Mouse (Mus musculus) cerebellum, adult 11 months (tissue): Measurements from ENCODE around the gene Stmn1.

Experiments
- DNase-seq: peaks from one replicate; pipeline ENCODE4 v3.0.0; 2022

The Stmn1 gene

GRCm38 (mm10) chr4:134468215-134468575, at the start of gene Stmn1:
Stmn1 (plus strand) TSS chr4:134468320.
- DNase-seq: peak; percentile 96

DNA sequence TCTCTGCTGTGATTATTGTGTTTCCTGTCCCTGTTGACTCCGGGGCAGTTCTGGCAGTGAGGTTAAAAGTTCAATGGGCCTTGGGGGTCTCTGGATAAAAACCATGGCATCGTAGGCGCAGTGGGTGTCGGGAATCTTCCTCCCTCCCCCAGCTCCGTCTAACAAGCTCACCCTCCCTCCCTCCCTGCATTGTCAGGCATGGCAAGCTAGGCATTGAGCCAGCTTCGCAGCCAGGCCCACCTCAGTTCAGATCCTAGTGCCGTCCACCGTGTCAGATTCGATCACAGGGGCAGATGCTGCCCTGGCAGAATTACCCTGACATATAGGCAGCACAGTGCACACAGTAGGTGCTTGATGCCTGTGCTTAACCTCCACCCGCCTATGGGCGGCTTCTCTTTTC, 46.1 kb upstream of the Stmn1 start:
- DNase-seq: no peak

DNA sequence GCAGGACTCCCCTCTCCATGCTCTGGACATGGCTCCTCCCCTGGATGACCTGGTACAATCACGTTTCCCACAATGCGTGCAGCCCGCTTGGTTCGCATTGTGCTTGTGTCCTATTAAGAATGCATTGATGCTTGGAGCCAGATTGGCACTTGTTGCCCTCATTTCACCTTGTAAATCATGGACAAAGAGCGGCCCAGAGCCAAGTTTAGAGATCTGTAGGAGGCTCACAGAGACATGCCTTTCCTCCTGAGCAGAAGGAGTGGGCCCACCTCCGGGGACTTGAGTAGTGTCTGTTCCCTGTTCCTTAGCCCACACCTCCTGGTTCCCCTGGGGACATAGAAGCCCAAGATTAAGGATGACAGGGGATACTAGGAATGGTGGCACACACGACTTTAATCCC, 44.2 kb upstream of the Stmn1 start:
- no peak for DNase-seq

GRCm38 (mm10) chr4:134425088-134425487, 43.0 kb upstream of the Stmn1 start:
- DNase-seq: no peak

DNA sequence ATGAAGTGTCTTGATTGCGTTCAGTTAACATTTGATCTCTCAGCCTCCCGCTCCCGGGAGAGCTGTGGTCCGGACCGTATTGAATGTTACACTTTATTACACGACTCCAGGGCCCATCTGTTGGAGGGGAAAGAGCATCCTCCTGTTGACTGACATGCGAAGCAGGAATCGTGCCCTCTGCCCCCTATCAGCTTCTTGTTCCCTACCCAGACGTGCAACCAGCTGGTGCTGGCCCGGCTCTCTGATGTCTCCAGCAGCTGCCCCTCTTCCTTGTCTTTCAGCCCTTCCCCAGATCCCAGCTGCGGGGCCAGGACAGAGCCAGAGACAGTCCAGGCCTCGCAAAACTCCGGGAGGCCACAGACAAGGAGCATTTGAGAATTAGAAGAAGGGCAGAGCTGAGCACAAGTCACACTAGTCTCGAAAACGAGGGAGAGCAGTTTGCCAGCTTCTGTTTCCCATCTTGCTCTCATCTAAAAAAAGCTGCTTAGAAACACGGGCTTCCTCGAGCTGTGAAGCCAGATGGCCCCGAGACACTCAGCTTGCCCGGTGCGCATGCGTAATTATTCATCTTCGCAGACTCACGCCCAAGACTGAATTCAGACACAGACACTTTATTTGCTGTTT, 37.6 kb upstream of the Stmn1 start:
- DNase-seq: peak; percentile 81

- peak; percentile 44 for DNase-seq
Observed at GRCm38 (mm10) chr4:134432686-134433360, 35.3 kb upstream of the Stmn1 start.

DNA sequence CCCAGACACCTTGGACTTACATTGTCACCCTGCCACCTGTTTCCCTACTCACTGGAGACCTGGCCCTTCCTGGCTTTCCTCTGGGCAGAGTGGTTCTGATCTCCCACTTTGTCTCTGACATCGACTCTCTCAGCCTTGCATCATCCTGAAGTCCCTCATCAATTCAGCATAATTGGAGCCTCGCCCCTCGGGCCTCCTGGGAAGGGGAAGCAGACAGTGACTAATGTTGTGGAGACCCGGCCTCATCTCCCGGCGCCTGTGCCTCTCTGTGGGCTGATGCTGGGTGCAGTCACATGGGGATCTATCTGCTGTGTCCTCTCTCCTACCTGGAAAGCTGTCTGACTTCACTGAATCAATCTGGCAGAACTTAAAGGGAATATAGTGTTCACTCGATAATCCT, 31.9 kb upstream of the Stmn1 start:
- DNase-seq: no peak

GRCm38 (mm10) chr4:134436659-134437058, 31.5 kb upstream of the Stmn1 start:
- DNase-seq: no peak

- DNase-seq: no peak
Observed at GRCm38 (mm10) chr4:134439119-134439518, 29.0 kb upstream of the Stmn1 start.

- no peak for DNase-seq
Observed at GRCm38 (mm10) chr4:134439919-134440318, 28.2 kb upstream of the Stmn1 start.

GRCm38 (mm10) chr4:134442216-134442615, 25.9 kb upstream of the Stmn1 start:
- DNase-seq: no peak

GRCm38 (mm10) chr4:134443589-134443988, 24.5 kb upstream of the Stmn1 start:
- DNase-seq: no peak

- no peak for DNase-seq
Observed at GRCm38 (mm10) chr4:134444949-134445348, 23.2 kb upstream of the Stmn1 start.

DNA sequence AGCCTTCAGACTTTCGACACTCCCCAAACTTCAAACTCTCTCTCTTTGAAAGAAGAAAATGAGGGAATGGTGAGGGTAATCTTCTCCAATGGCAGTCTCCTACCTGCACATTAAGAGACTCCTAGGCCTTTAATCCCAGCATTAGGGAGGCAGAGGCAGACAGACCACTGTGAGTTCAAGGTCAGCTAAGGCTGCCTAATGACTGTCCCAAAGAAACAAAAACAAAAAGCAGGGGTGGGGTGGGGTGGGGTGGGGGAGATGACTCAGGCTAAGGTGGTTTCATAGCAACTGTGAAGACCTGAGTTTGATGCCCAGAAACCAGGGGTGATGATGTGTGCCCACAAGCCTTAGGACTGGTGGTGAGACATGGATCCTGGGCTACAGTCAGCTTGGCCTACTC, 22.6 kb upstream of the Stmn1 start:
- no peak for DNase-seq

DNA sequence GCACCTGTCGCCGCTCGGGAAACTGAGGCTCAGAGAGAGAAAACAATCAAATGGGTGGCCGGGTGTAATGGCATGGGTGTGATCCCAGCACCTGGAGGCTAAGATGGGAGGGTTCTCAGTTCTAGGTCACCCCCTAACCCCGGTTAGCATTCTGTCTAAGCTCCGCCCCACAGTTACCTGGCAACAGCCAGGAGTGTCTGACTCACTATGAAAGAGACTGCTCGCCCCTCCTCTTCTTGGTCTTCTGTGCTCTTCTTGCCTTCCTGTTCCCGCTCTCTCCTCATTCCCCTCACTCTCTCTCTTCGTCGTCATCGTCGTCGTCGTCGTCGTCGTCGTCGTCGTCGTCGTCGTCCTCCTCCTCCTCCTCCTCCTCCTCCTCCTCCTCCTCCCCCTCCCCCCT, 20.2 kb upstream of the Stmn1 start:
- no peak for DNase-seq

GRCm38 (mm10) chr4:134449595-134450391, 18.3 kb upstream of the Stmn1 start:
- peak; percentile 79 for DNase-seq

DNA sequence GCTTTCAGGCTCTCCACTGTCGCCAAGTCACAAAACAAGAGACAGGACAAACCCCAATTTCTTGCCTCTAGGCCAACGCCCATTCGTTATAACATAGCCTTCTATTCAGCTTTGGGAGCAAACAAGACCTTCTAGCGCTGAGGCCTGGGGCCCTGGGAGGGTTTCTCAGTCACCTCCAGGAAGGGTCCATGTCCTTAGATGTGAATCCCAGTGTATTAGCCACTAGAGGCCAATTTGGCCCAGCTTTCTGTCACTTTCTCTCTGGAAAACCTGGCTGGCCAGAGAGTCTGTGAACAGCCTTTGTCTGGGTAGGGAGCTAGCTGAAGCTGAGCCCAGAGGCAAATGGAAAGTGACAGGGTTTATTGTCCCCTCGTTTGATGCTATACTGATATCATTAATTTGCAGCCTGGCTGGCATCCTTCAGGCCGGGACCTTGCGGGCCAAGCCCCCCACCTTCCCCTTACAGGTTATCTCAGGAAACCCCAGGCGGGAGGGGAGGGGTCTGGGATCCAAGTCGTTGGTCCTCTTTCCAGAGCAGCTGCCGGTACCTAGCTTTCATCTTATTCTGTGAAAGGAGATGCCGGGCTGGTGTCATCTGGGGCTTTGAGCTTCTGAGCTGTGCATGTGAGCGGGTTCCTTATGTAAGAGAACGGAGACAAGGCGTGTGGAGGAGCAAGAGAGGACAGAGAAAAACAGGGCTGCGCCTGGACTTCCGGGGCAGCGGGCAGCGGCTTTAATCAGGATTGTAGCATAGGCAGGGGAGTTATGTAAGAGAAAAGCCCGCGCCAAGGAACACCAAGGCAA, 17.5 kb upstream of the Stmn1 start:
- DNase-seq: peak; percentile 65

DNA sequence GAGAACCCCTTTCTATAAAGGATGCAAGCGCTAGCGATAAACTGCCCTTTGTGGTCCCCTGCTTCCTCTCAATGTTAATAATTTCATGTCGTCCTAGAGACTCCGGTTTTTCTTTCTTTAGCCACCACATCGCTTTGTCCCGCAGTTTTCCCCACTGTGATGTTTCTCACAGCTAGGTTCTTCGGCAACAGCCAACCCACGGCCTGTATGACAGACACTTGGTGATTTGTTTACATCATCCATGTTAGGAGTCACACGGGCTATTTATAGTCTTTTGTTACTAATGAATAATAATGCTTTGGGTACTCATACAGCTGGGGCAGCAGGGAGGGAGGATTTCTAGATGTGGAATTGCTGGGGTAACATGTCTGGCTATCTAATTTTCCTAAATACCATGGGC, 16.6 kb upstream of the Stmn1 start:
- no peak for DNase-seq

GRCm38 (mm10) chr4:134453619-134454400, 14.3 kb upstream of the Stmn1 start:
- peak; percentile 65 for DNase-seq

- DNase-seq: no peak
Observed at GRCm38 (mm10) chr4:134455310-134455709, 12.8 kb upstream of the Stmn1 start.

DNA sequence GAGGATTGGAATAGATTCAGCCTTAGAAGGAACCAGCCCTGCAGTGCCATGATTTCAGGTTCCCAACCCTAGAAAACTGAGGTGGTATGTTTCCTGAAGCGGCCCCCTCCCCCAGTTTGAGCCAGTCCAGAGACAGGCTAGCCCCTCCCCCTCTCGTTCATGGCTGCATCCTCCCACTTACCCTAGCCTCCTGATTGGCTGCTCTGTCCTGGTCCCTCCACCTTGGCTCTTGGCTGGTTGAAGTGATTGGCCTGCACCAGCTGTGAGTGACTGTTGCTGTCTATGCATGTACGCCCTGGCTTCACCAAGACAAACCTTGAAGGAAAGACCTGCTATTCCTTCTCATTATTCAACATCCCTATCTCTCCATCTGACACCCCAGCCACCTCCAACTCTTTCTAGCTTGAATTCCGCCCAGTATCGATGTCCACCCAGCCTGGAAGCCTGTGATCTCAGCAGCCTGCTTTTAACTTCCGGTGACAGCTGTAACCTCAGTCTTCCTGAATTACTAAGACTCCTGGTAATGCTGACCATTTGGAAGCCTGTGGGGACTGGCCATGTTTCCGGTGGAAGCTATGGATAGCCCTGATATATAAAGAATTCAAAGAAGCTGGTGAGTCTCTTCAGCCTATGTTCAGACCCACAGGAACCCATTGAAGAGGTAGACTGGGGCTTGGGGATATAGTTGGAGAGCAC, 10.8 kb upstream of the Stmn1 start:
- DNase-seq: no peak

GRCm38 (mm10) chr4:134458856-134459255, 9.3 kb upstream of the Stmn1 start:
- DNase-seq: peak; percentile 88
